Mouse (Mus musculus) cerebellum, adult 2 months (tissue): ENCODE results near the gene Prkag1. TPM values are rescaled to one million over a fixed set of nuclear protein-coding genes. Genes with fewer than 3 reads are reported as not detected.

Experiments used
- DNase-seq, 2 experiments: peaks; one replicate each; pipeline ENCODE4 v3.0.0; 2021
- H3K27ac ChIP-seq: fragments of 200-500 bp; 2 replicates; pipeline ENCODE4 v1.5.1; 2012; ENCODE audit warnings: low read length, control low read depth, inconsistent platforms; ENCODE audit not compliant: insufficient read depth
- H3K27me3 ChIP-seq: fragments of 200-500 bp; 2 replicates; pipeline ENCODE4 v1.6.1; 2012; ENCODE audit warnings: inconsistent platforms, mild to moderate bottlenecking, low read length, moderate library complexity; ENCODE audit not compliant: control insufficient read depth, insufficient read depth
- H3K4me1 ChIP-seq: fragments of 200-500 bp; 2 replicates; pipeline ENCODE4 v1.6.1; 2011; ENCODE audit warnings: low read length; ENCODE audit not compliant: control insufficient read depth, insufficient read depth
- H3K4me3 ChIP-seq: fragments of 200-500 bp; replicated peaks from 2 replicates; pipeline ENCODE3; 2011; ENCODE audit warnings: mild to moderate bottlenecking, low read depth, low read length, control low read depth; ENCODE audit not compliant: insufficient read depth
- CTCF ChIP-seq: fragments of 200-500 bp; IDR thresholded peaks from 2 replicates; pipeline ENCODE4 v1.5.1; 2011; ENCODE audit warnings: low read depth, mild to moderate bottlenecking, control low read depth, low read length, moderate library complexity, borderline replicate concordance; ENCODE audit not compliant: insufficient read depth
- POLR2A ChIP-seq: fragments of 200-500 bp; IDR thresholded peaks from 2 replicates; pipeline ENCODE4 v1.6.1; 2011; ENCODE audit warnings: low read length, control low read depth, borderline replicate concordance; ENCODE audit not compliant: insufficient read depth
- WGBS: fragments of 180-500 bp; shearing (Covaris S2); methylation state at CpG from one replicate; pipeline ENCODE4 v1.1.7; 2018; 5-methylcytosine and 5-hydroxymethylcytosine counted together
- polyA plus RNA-seq: library from polyadenylated mRNA; depleted of rRNA; stranded (reverse); fragments of >200 nt; gene quantifications from 2 replicates; pipeline ENCODE4 v1.2.3, GENCODE M21; 2012

Prkag1 gene
- polyA plus RNA-seq, 1 experiment = 93.6 TPM

DNA sequence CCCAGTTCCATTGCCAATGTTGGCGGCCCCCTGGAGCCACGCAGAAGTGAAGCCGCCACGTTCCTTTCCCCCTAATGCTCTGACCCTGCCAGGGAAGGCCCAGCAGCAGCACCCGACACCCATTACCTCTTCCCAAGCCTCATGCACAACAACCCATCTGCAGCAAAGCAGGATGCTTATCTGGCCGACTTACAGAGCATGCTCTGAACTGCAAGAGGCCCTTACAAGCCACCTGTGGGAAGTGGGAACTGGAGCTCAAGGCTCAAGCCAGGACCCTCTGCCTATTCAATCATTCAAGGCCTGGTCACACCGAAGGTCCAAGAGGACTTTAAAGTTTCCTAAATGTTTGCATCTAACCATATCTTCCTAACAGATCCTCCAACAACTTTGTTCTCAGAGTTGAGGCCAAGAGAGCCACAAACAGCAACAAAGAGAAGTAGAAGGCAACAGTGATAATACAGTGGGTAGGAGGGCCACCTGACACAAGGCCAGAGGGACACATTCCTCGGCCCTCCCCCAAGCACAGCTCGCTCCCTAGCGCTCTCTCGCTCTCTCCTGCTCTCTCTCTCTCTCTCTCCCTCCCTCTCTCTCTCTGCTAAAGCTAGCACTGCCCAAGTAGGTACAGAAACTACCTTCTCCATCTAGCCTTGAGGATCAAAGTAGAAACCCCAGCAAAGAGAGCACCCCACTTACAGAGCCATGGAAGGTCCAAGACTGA, 37.2 kb upstream of the Prkag1 start:
- peak in 1 of 2 experiments; percentile 19 for DNase-seq
- Histone ChIP-seq H3K4me3 (peak overlapping the region; percentile 90), H3K27ac (no peak overlapping the region), H3K27me3 (no peaks in the 10 kb centered on the region), H3K4me1 (peaks cover 26% of the 10 kb centered on the region)
- 5% methylated on average over 11 of the region's 11 CpGs for WGBS
- no peak for TF ChIP-seq POLR2A
- TF ChIP-seq CTCF = no peak

DNA sequence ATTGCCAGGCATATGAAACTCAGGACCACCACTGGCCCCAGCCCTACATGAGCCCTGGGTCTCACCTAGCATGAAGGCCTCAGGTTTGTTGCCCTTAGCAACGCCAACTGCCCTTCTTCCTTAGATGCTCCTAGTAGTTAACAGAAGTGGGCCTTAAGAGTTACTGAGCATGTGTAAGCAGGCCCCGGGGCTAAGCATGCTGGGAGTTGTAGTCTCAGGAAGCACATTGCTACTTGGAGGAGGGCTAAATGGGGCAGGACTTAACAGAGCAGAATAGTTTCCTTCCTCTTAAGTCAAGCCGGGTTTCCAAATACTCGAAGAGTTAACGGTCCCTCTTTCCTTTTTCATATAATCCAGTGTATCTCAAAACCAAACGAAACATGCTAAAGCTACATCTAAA, 36.0 kb upstream of the Prkag1 start:
- 40% methylated on average over 6 of the region's 6 CpGs for WGBS
- H3K27me3 ChIP-seq = no peaks in the 10 kb centered on the region
- DNase-seq = peak; percentile 42 to 66
- H3K27ac ChIP-seq = no peak overlapping the region
- peaks cover 26% of the 10 kb centered on the region for H3K4me1 ChIP-seq
- TF ChIP-seq CTCF (no peak), POLR2A (no peak)
- peak overlapping the region; percentile 34 for H3K4me3 ChIP-seq

DNA sequence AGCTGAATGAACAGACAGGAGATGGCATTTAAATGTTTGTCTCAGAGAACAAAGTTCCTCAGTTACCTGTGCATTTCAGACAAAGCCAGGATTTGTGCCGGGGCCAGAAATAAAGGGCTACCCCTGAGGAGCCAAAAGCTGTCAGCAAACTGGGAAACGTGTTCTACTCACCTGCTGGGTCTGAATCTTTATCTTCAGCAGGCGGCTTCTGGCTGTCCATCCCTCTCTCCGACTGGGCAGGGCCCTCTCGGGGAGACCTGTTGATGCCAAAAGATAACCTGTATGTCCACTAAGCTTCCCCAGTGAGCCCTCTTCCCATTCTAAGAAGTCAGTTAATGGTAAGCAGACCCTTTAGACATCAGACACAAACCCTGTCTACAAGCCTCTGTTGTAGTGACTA, 35.2 kb upstream of the Prkag1 start:
- 11% methylated on average over 5 of the region's 5 CpGs for WGBS
- Histone ChIP-seq H3K27me3 (no peaks in the 10 kb centered on the region), H3K4me1 (peaks cover 26% of the 10 kb centered on the region), H3K27ac (no peak overlapping the region), H3K4me3 (no peak overlapping the region)
- no peak for TF ChIP-seq POLR2A
- no peak for TF ChIP-seq CTCF
- peak in 1 of 2 experiments; percentile 11 for DNase-seq

DNA sequence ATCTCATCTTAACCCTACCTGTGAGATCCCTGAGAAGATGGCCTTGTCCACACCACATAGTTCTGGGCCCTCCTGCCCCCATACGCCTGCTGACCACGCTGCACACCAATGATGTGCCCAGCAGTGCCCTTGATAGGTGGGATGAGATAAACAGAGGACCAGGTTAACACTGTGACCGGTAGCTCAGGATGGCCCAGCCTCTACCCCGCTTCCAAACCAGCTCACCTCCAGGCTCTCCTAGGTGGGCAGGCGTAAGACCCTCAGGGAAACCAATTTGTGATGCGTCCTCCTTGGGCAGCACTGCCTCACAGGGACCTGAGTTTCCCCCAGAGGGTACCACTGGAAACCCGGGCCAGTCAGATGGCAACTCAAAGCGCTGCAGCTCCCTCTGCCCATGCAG, 34.5 kb upstream of the Prkag1 start:
- Histone ChIP-seq H3K27me3 (no peaks in the 10 kb centered on the region), H3K4me3 (no peak overlapping the region), H3K4me1 (peaks cover 26% of the 10 kb centered on the region), H3K27ac (no peak overlapping the region)
- TF ChIP-seq POLR2A = no peak
- no peak for TF ChIP-seq CTCF
- 92% methylated on average over 8 of the region's 8 CpGs for WGBS
- DNase-seq = no peak

DNA sequence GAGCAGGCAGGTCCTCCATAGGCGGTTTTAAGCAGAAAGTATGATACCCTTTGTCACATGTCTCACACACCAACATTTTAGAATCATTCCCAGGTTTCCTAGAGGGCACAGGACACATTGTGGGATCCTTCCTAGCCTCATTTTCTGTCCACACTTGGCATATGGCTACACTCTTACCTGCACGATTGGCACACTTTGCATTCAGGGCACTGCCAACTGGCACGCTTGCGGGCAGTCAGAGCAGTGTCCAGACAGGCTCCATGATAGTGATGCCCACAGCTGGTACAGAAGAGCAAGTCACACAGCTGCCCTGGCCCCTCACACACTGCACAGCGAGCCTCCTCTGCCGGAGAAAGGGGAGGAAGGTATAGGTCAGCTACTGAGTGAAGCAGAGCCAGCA, 33.6 kb upstream of the Prkag1 start:
- peak in 1 of 2 experiments; percentile 35 for DNase-seq
- no peak overlapping the region for H3K27ac ChIP-seq
- H3K4me1 ChIP-seq = peaks cover 26% of the 10 kb centered on the region
- no peak for TF ChIP-seq POLR2A
- H3K4me3 ChIP-seq = no peak overlapping the region
- no peaks in the 10 kb centered on the region for H3K27me3 ChIP-seq
- WGBS = 49% methylated on average over 6 of the region's 6 CpGs

DNA sequence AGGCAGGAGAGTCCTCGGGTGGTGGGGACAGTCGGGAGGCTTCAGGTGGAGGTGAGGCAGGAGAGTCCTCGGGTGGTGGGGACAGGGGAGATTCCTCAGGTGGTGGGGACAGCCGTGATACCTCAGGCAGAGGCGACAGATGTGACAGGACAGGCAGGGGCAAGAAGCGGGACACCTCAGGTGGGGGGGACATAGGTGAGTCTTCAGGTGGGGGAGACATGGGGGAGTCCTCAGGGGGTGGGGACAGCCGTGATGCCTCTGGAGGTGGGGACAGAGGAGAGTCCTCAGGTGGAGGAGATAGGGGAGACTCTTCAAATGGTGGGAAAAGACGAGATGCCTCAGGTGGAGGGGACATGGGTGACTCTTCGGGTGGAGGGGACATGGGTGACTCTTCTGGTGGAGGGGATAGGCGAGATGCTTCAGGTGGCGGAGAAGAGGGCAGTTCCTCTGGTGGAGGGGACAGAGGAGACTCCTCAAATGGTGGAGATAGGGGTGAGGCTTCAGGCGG, 32.2 kb upstream of the Prkag1 start:
- H3K4me3 ChIP-seq = no peak overlapping the region
- no peaks in the 10 kb centered on the region for H3K27me3 ChIP-seq
- peaks cover 22% of the 10 kb centered on the region for H3K4me1 ChIP-seq
- 87% methylated on average over 12 of the region's 12 CpGs for WGBS
- no peak for TF ChIP-seq CTCF
- TF ChIP-seq POLR2A = no peak
- no peak overlapping the region for H3K27ac ChIP-seq
- DNase-seq = no peak

DNA sequence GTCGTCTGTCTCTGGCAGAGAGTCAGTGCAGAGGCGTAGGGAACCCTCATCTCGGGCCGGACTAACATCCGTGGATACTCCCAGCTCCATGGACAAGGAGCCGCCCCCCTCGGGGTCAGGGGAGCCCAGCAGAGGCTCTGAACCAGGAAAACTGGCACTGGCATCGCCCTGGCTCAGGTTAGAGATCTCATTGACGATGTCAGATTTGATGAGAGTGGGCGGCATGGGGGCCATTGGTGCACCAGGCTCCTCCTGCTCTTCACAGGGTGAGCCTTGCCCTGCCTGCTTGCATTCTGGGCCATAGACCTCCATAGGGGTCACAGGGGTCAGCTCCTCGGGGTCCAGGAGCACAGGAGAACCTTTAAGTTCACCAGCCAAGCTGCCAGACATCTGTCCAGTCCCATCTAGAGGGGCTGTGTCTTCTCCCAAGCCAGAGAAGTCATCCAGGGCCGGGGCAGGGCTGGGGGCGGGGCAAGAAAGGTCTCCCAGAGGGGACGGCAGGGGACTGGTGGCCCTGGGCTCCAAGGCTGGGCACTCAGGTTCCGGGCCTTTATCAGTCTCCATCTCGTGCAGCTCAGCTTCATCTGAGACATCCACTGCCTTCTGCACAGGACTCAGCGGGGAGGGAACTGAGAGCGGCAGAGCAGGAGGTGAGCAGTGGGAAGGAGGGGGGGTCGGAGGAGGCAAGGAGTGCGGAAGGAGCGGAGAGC, 30.5 kb upstream of the Prkag1 start:
- Histone ChIP-seq H3K27ac (no peak overlapping the region), H3K27me3 (no peaks in the 10 kb centered on the region), H3K4me1 (peaks cover 14% of the 10 kb centered on the region), H3K4me3 (no peak overlapping the region)
- no peak for TF ChIP-seq POLR2A
- TF ChIP-seq CTCF = no peak
- DNase-seq = no peak
- 58% methylated on average over 21 of the region's 21 CpGs for WGBS

DNA sequence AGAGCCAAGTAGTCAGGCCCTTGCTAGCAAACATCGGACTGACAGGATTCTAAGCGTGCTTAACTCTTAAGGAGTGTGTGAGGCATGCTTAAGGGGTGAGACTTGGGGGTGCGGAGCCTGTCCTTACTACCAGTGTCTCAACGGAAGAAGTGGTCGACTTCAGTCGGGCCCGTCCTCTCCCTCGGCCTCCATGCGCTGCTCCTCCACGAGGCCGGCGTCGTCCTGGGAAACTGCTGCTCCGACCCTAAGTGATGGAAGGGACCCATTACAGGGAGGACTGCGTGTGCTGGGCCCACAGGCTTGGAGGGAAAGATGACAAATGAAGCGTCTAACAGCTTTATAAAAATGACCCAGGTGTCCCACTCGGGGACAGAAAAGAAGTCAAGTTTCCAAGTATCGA, 29.6 kb upstream of the Prkag1 start:
- DNase-seq = no peak
- Histone ChIP-seq H3K27me3 (no peaks in the 10 kb centered on the region), H3K4me3 (no peak overlapping the region), H3K4me1 (peaks cover 11% of the 10 kb centered on the region), H3K27ac (no peak overlapping the region)
- TF ChIP-seq POLR2A = no peak
- no peak for TF ChIP-seq CTCF
- WGBS = 93% methylated on average over 18 of the region's 18 CpGs
